ENCODE assay signal across 9 mouse cellular contexts in genomic region chr15:37165887-37166507, GRCm38 (mm10).
A peak's percentile ranks its signal among the peaks of the same experiment; 100 is the strongest.
DNase-seq lines count a peak whose midpoint lies in the region; ATAC-seq and TF ChIP-seq lines count a peak whose summit lies in the region.
"Had no signal": no experiment of that assay in that cellular context is flagged by ENCODE, and none has a peak within 500 bp of the region (broad histone marks: within the 10 kb centered on the region; RNA-seq: fewer than 3 reads in every experiment).

No protein-coding gene starts in this region.

- H3K27me3 ChIP-seq in intestine, postnatal 0 days (replicated peaks; ENCODE audit: control insufficient read depth, insufficient read depth, low read length): no peaks in the 10 kb centered on the region
- H3K27me3 ChIP-seq in lung, embryonic 14.5 days (ENCODE audit: insufficient read depth, low read length): no peaks in the 10 kb centered on the region

- ATAC-seq in intestine, postnatal 0 days: peak; percentile 92
- ATAC-seq in lung, embryonic 14.5 days (ENCODE audit: insufficient read depth): peak; percentile 76; the same call in 1 of the 2 replicates
- ATAC-seq in frontal cortex, adult (ENCODE audit: low TSS enrichment): no peak

- H3K4me3 ChIP-seq in intestine, postnatal 0 days (ENCODE audit: low read depth, low read length): no peak overlapping the region
- H3K4me3 ChIP-seq in lung, embryonic 14.5 days (ENCODE audit: low read depth, low read length): no peak overlapping the region

- no peaks in the 10 kb centered on the region for H3K36me3 ChIP-seq in intestine, postnatal 0 days (ENCODE audit: control insufficient read depth, insufficient read depth)
- H3K36me3 ChIP-seq in lung, embryonic 14.5 days (ENCODE audit: insufficient read depth): no peaks in the 10 kb centered on the region

- TF ChIP-seq CTCF in intestine, postnatal 0 days (IDR thresholded peaks at IDR 0.05; ENCODE audit: low read depth): no peak
- TF ChIP-seq CTCF in lung, embryonic 14.5 days (IDR thresholded peaks at IDR 0.05; ENCODE audit: low read depth): no peak

- WGBS in intestine, postnatal 0 days: 15% methylated on average over 12 of the region's 12 CpGs
- WGBS in lung, embryonic 14.5 days: 12% methylated on average over 12 of the region's 12 CpGs

- peak overlapping the region; percentile 48 for H3K4me2 ChIP-seq in intestine, postnatal 0 days (replicated peaks; ENCODE audit: low read depth)
- H3K4me2 ChIP-seq in lung, embryonic 14.5 days: peak overlapping the region; percentile 34

- no peak overlapping the region for H3K27ac ChIP-seq in intestine, postnatal 0 days (ENCODE audit: low read depth, low read length)
- no peak overlapping the region for H3K27ac ChIP-seq in lung, embryonic 14.5 days (ENCODE audit: low read depth)
- H3K27ac ChIP-seq: macrophage had no signal

- no peaks in the 10 kb centered on the region for H3K9me3 ChIP-seq in intestine, postnatal 0 days (ENCODE audit: control insufficient read depth)
- H3K9me3 ChIP-seq in lung, embryonic 14.5 days (ENCODE audit: low read depth, low read length): no peaks in the 10 kb centered on the region

- no peaks in the 10 kb centered on the region for H3K4me1 ChIP-seq in intestine, postnatal 0 days (replicated peaks; ENCODE audit: control insufficient read depth, insufficient read depth, low read length)
- H3K4me1 ChIP-seq in lung, embryonic 14.5 days (ENCODE audit: insufficient read depth): no peaks in the 10 kb centered on the region

- H3K9ac ChIP-seq in intestine, postnatal 0 days (ENCODE audit: low read depth, low read length): no peak overlapping the region
- no peak overlapping the region for H3K9ac ChIP-seq in lung, embryonic 14.5 days

- DNase-seq in embryo, embryonic 10 days (ENCODE audit: low spot score): peak; percentile 34
- no peak for DNase-seq in embryo, embryonic 9.5 days (ENCODE audit: extremely low spot score)
- peak; percentile 78 for DNase-seq in ZHBTc4 (ENCODE audit: low read depth, low spot score)
- DNase-seq in lung, embryonic 14.5 days: peak; percentile 48
- no peak for DNase-seq in layer of hippocampus, postnatal 36 days
- no peak for DNase-seq in frontal cortex, postnatal 14 days (ENCODE audit: low spot score in 2 of 2)

Comparison
In these comparisons a context has a peak if more than half of its experiments do, and no peak if none do; other contexts are left out.
1. DNase-seq: peak in embryo, embryonic 10 days (single experiment), ZHBTc4 (single experiment) and lung, embryonic 14.5 days (single experiment); none in embryo, embryonic 9.5 days (single experiment), layer of hippocampus, postnatal 36 days (0 of 2) and frontal cortex, postnatal 14 days (0 of 2).